Mouse (Mus musculus) cortical plate, adult 2 months (tissue): Measurements from ENCODE around the gene Wnt4.

Experiments
- CTCF ChIP-seq: fragments of 200-500 bp; IDR thresholded peaks from 2 replicates; pipeline ENCODE4 v1.5.1; 2011; ENCODE audit warnings: mild to moderate bottlenecking, control low read depth, low read length; ENCODE audit not compliant: insufficient read depth; ENCODE audit errors: extremely low read depth
- POLR2A ChIP-seq: fragments of 200-500 bp; IDR thresholded peaks from 2 replicates; pipeline ENCODE4 v1.6.1; 2011; ENCODE audit warnings: mild to moderate bottlenecking, low read length, control low read depth; ENCODE audit not compliant: insufficient read depth; ENCODE audit errors: extremely low read depth

GRCm38 (mm10) chr4:137264066-137264465 lies 13.2 kb upstream of the Wnt4 start:
- TF ChIP-seq CTCF (no peak), POLR2A (no peak)
